Mouse (Mus musculus) Patski (cell line): ENCODE data around the gene Lefty1. TPM values are rescaled to one million over a fixed set of nuclear protein-coding genes. Genes with fewer than 3 reads are reported as not detected.

Experiments
- ATAC-seq: fragments of 100-300 bp; one replicate; pipeline ENCODE4 v1.8.0; 2021
- CTCF ChIA-PET: fragments of 350-600 bp; sonication (Branson Sonifier 250); formaldehyde crosslinking; loops from one replicate; lab custom pipeline; 2022; ENCODE audit warnings: inconsistent platforms; lab: Charles Lee
- POLR2A ChIA-PET: fragments of 350-600 bp; sonication (Branson Sonifier 250); formaldehyde crosslinking; loops from one replicate; lab custom pipeline; 2022; ENCODE audit warnings: antibody characterized with exemption, inconsistent platforms; lab: Charles Lee
- DNase-seq: peaks from one replicate; pipeline ENCODE4 v3.0.0-alpha.2; 2011; ENCODE audit warnings: low read depth, low spot score
- H3K27me3 ChIP-seq: fragments of 371-371 bp; one replicate; pipeline ENCODE4 v1.5.1; 2021
- CTCF ChIP-seq: fragments of 100-300 bp; IDR thresholded peaks from one replicate; pipeline ENCODE4 v1.5.1; 2021
- in situ Hi-C: fragments of 300-500 bp; cut with MboI; formaldehyde crosslinking; loops from 3 replicates; pipeline ENCODE4 v1.11.1; 2018; ENCODE audit warnings: low pct_unique_long_range_greater_than_20kb, mixed read lengths
- polyA plus RNA-seq: library from polyadenylated mRNA; unstranded; gene quantifications from one replicate; pipeline ENCODE4 v1.2.3, GENCODE M21; 2021

Gene Lefty1
- polyA plus RNA-seq, 1 experiment from 2014 or later = 0.06 TPM

- DNase-seq (peak; percentile 70), ATAC-seq (peak; percentile 92)
- no peaks in the 10 kb centered on the region for H3K27me3 ChIP-seq
- no peak for TF ChIP-seq CTCF
- ChIA-PET POLR2A (interaction anchor here (0.8 to 3.4 kb wide), 4 partner anchors 8 to 72 kb away, joined by 3 to 7 read pairs (median 3); partner anchors contain the start of gene Tmem63a), CTCF (interaction anchor here (1.1 to 2.1 kb wide), 6 partner anchors 17 to 70 kb away, joined by 3 to 9 read pairs (median 4); no protein-coding TSS in a partner anchor)
- in situ Hi-C loops = loop anchor here (5.0 kb wide), 1 partner anchor 68 kb away; no protein-coding TSS in a partner anchor
Measured at GRCm38 (mm10) chr1:180904039-180904814, 30.6 kb upstream of the Lefty1 start, which contains the start of gene Pycr2. Pycr2 (plus strand) TSS chr1:180904293.

- no peak for ATAC-seq
- TF ChIP-seq CTCF = no peak
- POLR2A ChIA-PET = interaction anchor here (0.8 to 3.4 kb wide), 4 partner anchors 8 to 71 kb away, joined by 3 to 7 read pairs (median 3); partner anchors contain the start of gene Tmem63a
Measured at GRCm38 (mm10) chr1:180904815-180905080, 30.1 kb upstream of the Lefty1 start.

GRCm38 (mm10) chr1:180905307-180905706 is 29.5 kb upstream of the Lefty1 start:
- no peaks in the 10 kb centered on the region for H3K27me3 ChIP-seq
- DNase-seq (no peak), ATAC-seq (no peak)
- no peak for TF ChIP-seq CTCF
- POLR2A ChIA-PET = interaction anchor here (1.2 to 3.4 kb wide), 2 partner anchors 19 to 36 kb away, joined by 3 to 7 read pairs; partner anchors contain the start of gene Tmem63a
- in situ Hi-C loops = no loop called here
- CTCF ChIA-PET = interaction anchor here (0.9 to 2.1 kb wide), 4 partner anchors 36 to 74 kb away, joined by 3 to 9 read pairs (median 4); no protein-coding TSS in a partner anchor

More at GRCm38 (mm10) chr1:180904815-180905080, 30.1 kb upstream of the Lefty1 start:
- in situ Hi-C loops = loop anchor here (5.0 kb wide), 1 partner anchor 68 kb away; no protein-coding TSS in a partner anchor
- DNase-seq = no peak
- CTCF ChIA-PET = interaction anchor here (1.1 to 2.1 kb wide), 4 partner anchors 17 to 69 kb away, joined by 3 to 9 read pairs (median 4); no protein-coding TSS in a partner anchor
- no peaks in the 10 kb centered on the region for H3K27me3 ChIP-seq

GRCm38 (mm10) chr1:180905876-180906275 is 28.9 kb upstream of the Lefty1 start:
- TF ChIP-seq CTCF = no peak
- DNase-seq = no peak
- in situ Hi-C loops = no loop called here
- no peaks in the 10 kb centered on the region for H3K27me3 ChIP-seq
- ATAC-seq = no peak
- CTCF ChIA-PET = interaction anchor here (0.9 to 2.1 kb wide), 2 partner anchors 68 to 74 kb away, joined by 3 to 9 read pairs; no protein-coding TSS in a partner anchor
- POLR2A ChIA-PET = interaction anchor here (3.4 kb wide), 1 partner anchor 36 kb away, joined by 7 read pairs; the partner anchor contains the start of gene Tmem63a

- in situ Hi-C loops = no loop called here
- ChIA-PET CTCF (interaction anchor here (1.4 kb wide), 1 partner anchor 68 kb away, joined by 7 read pairs; no protein-coding TSS in a partner anchor), POLR2A (interaction anchor here (0.7 to 3.4 kb wide), 2 partner anchors 35 to 140 kb away, joined by 4 to 7 read pairs; partner anchors contain the start of gene Tmem63a)
- ATAC-seq = no peak
- no peaks in the 10 kb centered on the region for H3K27me3 ChIP-seq
- no peak for DNase-seq
- no peak for TF ChIP-seq CTCF
Measured at GRCm38 (mm10) chr1:180906461-180907147, 28.2 kb upstream of the Lefty1 start.

- no peak for ATAC-seq
- DNase-seq = no peak
- no peaks in the 10 kb centered on the region for H3K27me3 ChIP-seq
- CTCF ChIA-PET = interaction anchor here (0.6 to 3.0 kb wide), 8 partner anchors 11 to 63 kb away, joined by 3 to 12 read pairs (median 4); partner anchors contain the start of gene Tmem63a
- in situ Hi-C loops = no loop called here
- TF ChIP-seq CTCF = no peak
- POLR2A ChIA-PET = interaction anchor here (0.9 kb wide), 1 partner anchor 30 kb away, joined by 3 read pairs; no protein-coding TSS in a partner anchor
Measured at GRCm38 (mm10) chr1:180911138-180911537, 23.7 kb upstream of the Lefty1 start.

- POLR2A ChIA-PET = interaction anchor here (0.9 kb wide), 1 partner anchor 30 kb away, joined by 3 read pairs; no protein-coding TSS in a partner anchor
- ATAC-seq (no peak), DNase-seq (no peak)
- CTCF ChIA-PET = interaction anchor here (1.2 to 3.0 kb wide), 6 partner anchors 11 to 62 kb away, joined by 3 to 12 read pairs (median 6); partner anchors contain the start of gene Tmem63a
- no peak for TF ChIP-seq CTCF
- in situ Hi-C loops = no loop called here
- H3K27me3 ChIP-seq = no peaks in the 10 kb centered on the region
Measured at GRCm38 (mm10) chr1:180911653-180912287, 23.1 kb upstream of the Lefty1 start.

GRCm38 (mm10) chr1:180912792-180913191 is 22.0 kb upstream of the Lefty1 start:
- POLR2A ChIA-PET = no interaction called here
- in situ Hi-C loops = no loop called here
- CTCF ChIA-PET = no interaction called here
- no peak for ATAC-seq
- DNase-seq = no peak
- H3K27me3 ChIP-seq = no peaks in the 10 kb centered on the region
- no peak for TF ChIP-seq CTCF

- POLR2A ChIA-PET = interaction anchor here (1.6 kb wide), 1 partner anchor 12 kb away, joined by 3 read pairs; no protein-coding TSS in a partner anchor
- no peak for TF ChIP-seq CTCF
- in situ Hi-C loops = no loop called here
- no peaks in the 10 kb centered on the region for H3K27me3 ChIP-seq
- DNase-seq (peak; percentile 80), ATAC-seq (peak; percentile 72)
- CTCF ChIA-PET = interaction anchor here (0.7 to 1.6 kb wide), 3 partner anchors 24 to 61 kb away, joined by 3 to 6 read pairs (median 3); partner anchors contain the start of gene Tmem63a
Measured at GRCm38 (mm10) chr1:180913797-180914196, 21.0 kb upstream of the Lefty1 start.
